Mouse (Mus musculus) MEL (cell line): ENCODE data around the gene Abi3.

Experiments
- BHLHE40 ChIP-seq: IDR thresholded peaks from 2 replicates; pipeline ENCODE4 v1.6.1; 2012; ENCODE audit warnings: low read depth, mild to moderate bottlenecking, inconsistent platforms, low read length, improper control_type of control experiment, borderline replicate concordance
- CTCF ChIP-seq, 3 experiments: IDR thresholded peaks in 2 of 3; conservative IDR thresholded peaks in 1 of 3; 2 replicates each; pipeline ENCODE4 v1.5.1; 2011 to 2012; ENCODE audit warnings: low read length in 3 of 3, low read depth in 2 of 3, mild to moderate bottlenecking in 2 of 3, improper control_type of control experiment in 1 of 3, inconsistent platforms in 1 of 3, mixed read lengths in 1 of 3, moderate library complexity in 1 of 3; ENCODE audit not compliant: control insufficient read depth in 1 of 3, insufficient read depth in 1 of 3, poor library complexity in 1 of 3, severe bottlenecking in 1 of 3
- EP300 ChIP-seq, 2 experiments: IDR thresholded peaks; 2 replicates each; pipeline ENCODE4 v1.6.1; 2011; ENCODE audit warnings: improper control_type of control experiment in 2 of 2, low read length in 2 of 2, low read depth in 1 of 2, mild to moderate bottlenecking in 1 of 2
- GATA1 ChIP-seq: IDR thresholded peaks from 2 replicates; pipeline ENCODE4 v1.6.1; 2011; ENCODE audit warnings: low read depth, low read length, improper control_type of control experiment
- MYB ChIP-seq: IDR thresholded peaks from 2 replicates; pipeline ENCODE4 v1.6.1; 2011; ENCODE audit warnings: mild to moderate bottlenecking, low read depth, low read length, improper control_type of control experiment
- NELFE ChIP-seq: IDR thresholded peaks from 2 replicates; pipeline ENCODE4 v1.6.1; 2011; ENCODE audit warnings: low read depth, low read length, improper control_type of control experiment
- POLR2A ChIP-seq, 2 experiments: IDR thresholded peaks; 2 replicates each; pipeline ENCODE4 v1.6.1; 2011 to 2012; ENCODE audit warnings: low read length in 2 of 2, mild to moderate bottlenecking in 2 of 2, control low read depth in 1 of 2, improper control_type of control experiment in 1 of 2, low read depth in 1 of 2, moderate library complexity in 1 of 2; ENCODE audit not compliant: control insufficient read depth in 1 of 2, insufficient read depth in 1 of 2, poor library complexity in 1 of 2
- RAD21 ChIP-seq: IDR thresholded peaks from 2 replicates; pipeline ENCODE4 v1.6.1; 2011; ENCODE audit warnings: mild to moderate bottlenecking, low read depth, low read length, improper control_type of control experiment
- SIN3A ChIP-seq: IDR thresholded peaks from 2 replicates; pipeline ENCODE4 v1.6.1; 2012; ENCODE audit warnings: low read length, improper control_type of control experiment, inconsistent platforms
- TCF12 ChIP-seq: IDR thresholded peaks from 2 replicates; pipeline ENCODE4 v1.6.1; 2014; ENCODE audit warnings: low read depth, mild to moderate bottlenecking, inconsistent platforms, low read length, improper control_type of control experiment, moderate library complexity
- USF1 ChIP-seq: IDR thresholded peaks from 2 replicates; pipeline ENCODE4 v1.6.1; 2014; ENCODE audit warnings: low read depth, mild to moderate bottlenecking, inconsistent platforms, low read length, improper control_type of control experiment, moderate library complexity

- no peak for TF ChIP-seq CTCF (IDR thresholded peaks at IDR 0.05 in 2 of 3, conservative IDR thresholded peaks at IDR 0.05 in 1 of 3; ENCODE audit: control insufficient read depth in 1 of 3, insufficient read depth in 1 of 3, low read depth in 2 of 3, low read length in 3 of 3, poor library complexity in 1 of 3, severe bottlenecking in 1 of 3)
- TF ChIP-seq SIN3A, result no peak
- TF ChIP-seq MYB, result no peak
- no peak for TF ChIP-seq USF1
- no peak for TF ChIP-seq EP300 (IDR thresholded peaks at IDR 0.05; ENCODE audit: low read depth in 1 of 2, low read length in 2 of 2)
- no peak for TF ChIP-seq TCF12
- no peak for TF ChIP-seq POLR2A (IDR thresholded peaks at IDR 0.05; ENCODE audit: control insufficient read depth in 1 of 2, insufficient read depth in 1 of 2, low read depth in 1 of 2, low read length in 2 of 2, poor library complexity in 1 of 2)
- no peak for TF ChIP-seq NELFE
- TF ChIP-seq GATA1, result no peak
- TF ChIP-seq BHLHE40, result no peak
- TF ChIP-seq RAD21, result no peak
Measured at GRCm38 (mm10) chr11:95791787-95792186, 50.5 kb downstream of the Abi3 start.
